Mouse (Mus musculus): ENCODE results near the gene 1110051M20Rik. TPM values are rescaled to one million over a fixed set of nuclear protein-coding genes. Genes with fewer than 3 reads are reported as not detected.

1110051M20Rik gene
- polyA plus RNA-seq, 1 experiment from 2014 or later, result 69.4 TPM

GRCm38 (mm10) chr2:91453231-91454075 lies 8.9 kb upstream of the 1110051M20Rik start:
- H3K9ac ChIP-seq (ENCODE audit: low read length), result no peak overlapping the region
- H3K9me3 ChIP-seq (ENCODE audit: control insufficient read depth, low read length), result no peaks in the 10 kb centered on the region
- H3K4me3 ChIP-seq (ENCODE audit: low read length), result no peak overlapping the region
- no peak overlapping the region for H3K27ac ChIP-seq (ENCODE audit: low read length)
- no peaks in the 10 kb centered on the region for H3K27me3 ChIP-seq (ENCODE audit: control insufficient read depth, insufficient read depth, low read depth, low read length)
- WGBS, result 68% methylated on average over 9 of the region's 9 CpGs
- H3K4me2 ChIP-seq (ENCODE audit: low read depth, low read length), result no peak overlapping the region
- H3K4me1 ChIP-seq (replicated peaks; ENCODE audit: control insufficient read depth, insufficient read depth, low read length), result peaks cover 22% of the 10 kb centered on the region; the same call in 1 of the 2 replicates
- ATAC-seq (ENCODE audit: low read depth), result no peak
- no peaks in the 10 kb centered on the region for H3K36me3 ChIP-seq (ENCODE audit: control insufficient read depth, insufficient read depth, low read length)

GRCm38 (mm10) chr2:91452658-91453057 lies 8.2 kb upstream of the 1110051M20Rik start:
- no peaks in the 10 kb centered on the region for H3K27me3 ChIP-seq (ENCODE audit: control insufficient read depth, insufficient read depth, low read depth, low read length)
- ATAC-seq (ENCODE audit: low read depth), result no peak
- H3K9me3 ChIP-seq (ENCODE audit: control insufficient read depth, low read length), result no peaks in the 10 kb centered on the region
- 21% methylated on average over 8 of the region's 8 CpGs for WGBS
- H3K27ac ChIP-seq (ENCODE audit: low read length), result no peak overlapping the region
- no peak overlapping the region for H3K9ac ChIP-seq (ENCODE audit: low read length)
- H3K4me1 ChIP-seq (replicated peaks; ENCODE audit: control insufficient read depth, insufficient read depth, low read length), result peaks cover 22% of the 10 kb centered on the region; the same call in 1 of the 2 replicates
- H3K4me3 ChIP-seq (ENCODE audit: low read length), result no peak overlapping the region
- no peaks in the 10 kb centered on the region for H3K36me3 ChIP-seq (ENCODE audit: control insufficient read depth, insufficient read depth, low read length)
- H3K4me2 ChIP-seq (ENCODE audit: low read depth, low read length), result no peak overlapping the region

GRCm38 (mm10) chr2:91450316-91450715 lies 5.8 kb upstream of the 1110051M20Rik start:
- no peak overlapping the region for H3K9ac ChIP-seq (ENCODE audit: low read length)
- H3K9me3 ChIP-seq (ENCODE audit: control insufficient read depth, low read length), result no peaks in the 10 kb centered on the region
- no peak overlapping the region for H3K27ac ChIP-seq (ENCODE audit: low read length)
- no peak overlapping the region for H3K4me3 ChIP-seq (ENCODE audit: low read length)
- H3K4me2 ChIP-seq (ENCODE audit: low read depth, low read length), result no peak overlapping the region
- H3K27me3 ChIP-seq (ENCODE audit: control insufficient read depth, insufficient read depth, low read depth, low read length), result no peaks in the 10 kb centered on the region
- WGBS, result 37% methylated on average over 9 of the region's 9 CpGs
- no peak for ATAC-seq (ENCODE audit: low read depth)
- peaks cover 5% of the 10 kb centered on the region; the same call in 1 of the 2 replicates for H3K4me1 ChIP-seq (replicated peaks; ENCODE audit: control insufficient read depth, insufficient read depth, low read length)
- H3K36me3 ChIP-seq (ENCODE audit: control insufficient read depth, insufficient read depth, low read length), result no peaks in the 10 kb centered on the region

- 66% methylated on average over 1 of the region's 1 CpGs for WGBS
- ATAC-seq (ENCODE audit: low read depth), result no peak
Measured at GRCm38 (mm10) chr2:91449662-91450061, 5.2 kb upstream of the 1110051M20Rik start.

GRCm38 (mm10) chr2:91442241-91442640 lies 2.3 kb downstream of the 1110051M20Rik start:
- H3K27me3 ChIP-seq (ENCODE audit: control insufficient read depth, insufficient read depth, low read depth, low read length), result no peaks in the 10 kb centered on the region
- no peaks in the 10 kb centered on the region for H3K9me3 ChIP-seq (ENCODE audit: control insufficient read depth, low read length)
- no peak overlapping the region for H3K4me2 ChIP-seq (ENCODE audit: low read depth, low read length)
- H3K27ac ChIP-seq (ENCODE audit: low read length), result peak overlapping the region; percentile 91
- 9% methylated on average over 1 of the region's 1 CpGs for WGBS
- H3K4me1 ChIP-seq (replicated peaks; ENCODE audit: control insufficient read depth, insufficient read depth, low read length), result peaks cover 42% of the 10 kb centered on the region
- no peaks in the 10 kb centered on the region for H3K36me3 ChIP-seq (ENCODE audit: control insufficient read depth, insufficient read depth, low read length)
- no peak overlapping the region for H3K9ac ChIP-seq (ENCODE audit: low read length)
- peak; percentile 15; the same call in 1 of the 2 replicates for ATAC-seq (ENCODE audit: low read depth)
- no peak overlapping the region for H3K4me3 ChIP-seq (ENCODE audit: low read length)

More at GRCm38 (mm10) chr2:91449662-91450061, 5.2 kb upstream of the 1110051M20Rik start:
- H3K27me3 ChIP-seq (ENCODE audit: control insufficient read depth, insufficient read depth, low read depth, low read length), result no peaks in the 10 kb centered on the region
- no peaks in the 10 kb centered on the region for H3K9me3 ChIP-seq (ENCODE audit: control insufficient read depth, low read length)
- no peak overlapping the region for H3K27ac ChIP-seq (ENCODE audit: low read length)
- no peaks in the 10 kb centered on the region for H3K36me3 ChIP-seq (ENCODE audit: control insufficient read depth, insufficient read depth, low read length)
- H3K4me1 ChIP-seq (replicated peaks; ENCODE audit: control insufficient read depth, insufficient read depth, low read length), result peaks cover 5% of the 10 kb centered on the region; the same call in 1 of the 2 replicates
- H3K9ac ChIP-seq (ENCODE audit: low read length), result no peak overlapping the region
- no peak overlapping the region for H3K4me2 ChIP-seq (ENCODE audit: low read depth, low read length)
- no peak overlapping the region for H3K4me3 ChIP-seq (ENCODE audit: low read length)

- Histone ChIP-seq H3K9ac (ENCODE audit: low read length) (no peak overlapping the region), H3K4me3 (ENCODE audit: low read length) (no peak overlapping the region), H3K36me3 (ENCODE audit: control insufficient read depth, insufficient read depth, low read length) (no peaks in the 10 kb centered on the region), H3K27me3 (ENCODE audit: control insufficient read depth, insufficient read depth, low read depth, low read length) (no peaks in the 10 kb centered on the region), H3K9me3 (ENCODE audit: control insufficient read depth, low read length) (no peaks in the 10 kb centered on the region), H3K27ac (ENCODE audit: low read length) (peak overlapping the region; percentile 91), H3K4me1 (replicated peaks; ENCODE audit: control insufficient read depth, insufficient read depth, low read length) (peaks cover 42% of the 10 kb centered on the region), H3K4me2 (ENCODE audit: low read depth, low read length) (no peak overlapping the region)
- WGBS, result 36% methylated on average over 2 of the region's 2 CpGs
- peak; percentile 68 for ATAC-seq (ENCODE audit: low read depth)
Measured at GRCm38 (mm10) chr2:91441715-91442114, 2.8 kb downstream of the 1110051M20Rik start.

- 67% methylated on average over 5 of the region's 5 CpGs for WGBS
- Histone ChIP-seq H3K4me3 (ENCODE audit: low read length) (no peak overlapping the region), H3K4me1 (replicated peaks; ENCODE audit: control insufficient read depth, insufficient read depth, low read length) (peaks cover 42% of the 10 kb centered on the region), H3K27me3 (ENCODE audit: control insufficient read depth, insufficient read depth, low read depth, low read length) (no peaks in the 10 kb centered on the region), H3K9me3 (ENCODE audit: control insufficient read depth, low read length) (no peaks in the 10 kb centered on the region), H3K4me2 (ENCODE audit: low read depth, low read length) (no peak overlapping the region), H3K9ac (ENCODE audit: low read length) (no peak overlapping the region), H3K27ac (ENCODE audit: low read length) (peak overlapping the region; percentile 91), H3K36me3 (ENCODE audit: control insufficient read depth, insufficient read depth, low read length) (no peaks in the 10 kb centered on the region)
- no peak for ATAC-seq (ENCODE audit: low read depth)
Measured at GRCm38 (mm10) chr2:91440686-91441085, 3.8 kb downstream of the 1110051M20Rik start.

GRCm38 (mm10) chr2:91439876-91440275 lies 4.6 kb downstream of the 1110051M20Rik start:
- peak; percentile 50; the same call in 1 of the 2 replicates for ATAC-seq (ENCODE audit: low read depth)
- H3K4me2 ChIP-seq (ENCODE audit: low read depth, low read length), result no peak overlapping the region
- no peak overlapping the region for H3K9ac ChIP-seq (ENCODE audit: low read length)
- H3K27me3 ChIP-seq (ENCODE audit: control insufficient read depth, insufficient read depth, low read depth, low read length), result no peaks in the 10 kb centered on the region
- no peaks in the 10 kb centered on the region for H3K9me3 ChIP-seq (ENCODE audit: control insufficient read depth, low read length)
- H3K4me1 ChIP-seq (replicated peaks; ENCODE audit: control insufficient read depth, insufficient read depth, low read length), result peaks cover 42% of the 10 kb centered on the region
- H3K27ac ChIP-seq (ENCODE audit: low read length), result peak overlapping the region; percentile 91
- 30% methylated on average over 1 of the region's 1 CpGs for WGBS
- no peak overlapping the region for H3K4me3 ChIP-seq (ENCODE audit: low read length)
- no peaks in the 10 kb centered on the region for H3K36me3 ChIP-seq (ENCODE audit: control insufficient read depth, insufficient read depth, low read length)

- Histone ChIP-seq H3K9ac (ENCODE audit: low read length) (peak overlapping the region; percentile 1; the same call in 1 of the 2 replicates), H3K36me3 (ENCODE audit: control insufficient read depth, insufficient read depth, low read length) (no peaks in the 10 kb centered on the region), H3K27ac (ENCODE audit: low read length) (peak overlapping the region; percentile 75), H3K9me3 (ENCODE audit: control insufficient read depth, low read length) (no peaks in the 10 kb centered on the region), H3K4me2 (ENCODE audit: low read depth, low read length) (no peak overlapping the region), H3K27me3 (ENCODE audit: control insufficient read depth, insufficient read depth, low read depth, low read length) (no peaks in the 10 kb centered on the region), H3K4me1 (replicated peaks; ENCODE audit: control insufficient read depth, insufficient read depth, low read length) (peaks cover 42% of the 10 kb centered on the region), H3K4me3 (ENCODE audit: low read length) (no peak overlapping the region)
- ATAC-seq (ENCODE audit: low read depth), result no peak
- 54% methylated on average over 10 of the region's 10 CpGs for WGBS
Measured at GRCm38 (mm10) chr2:91439271-91439670, 5.2 kb downstream of the 1110051M20Rik start.
